Mouse (Mus musculus): ENCODE measurements around the gene Fam221a.
"Not testable (repeated sequence)": the region's sequence is repeated elsewhere in the genome, so short reads cannot be mapped to it uniquely, and the experiment has no call there.

The Fam221a gene

DNA sequence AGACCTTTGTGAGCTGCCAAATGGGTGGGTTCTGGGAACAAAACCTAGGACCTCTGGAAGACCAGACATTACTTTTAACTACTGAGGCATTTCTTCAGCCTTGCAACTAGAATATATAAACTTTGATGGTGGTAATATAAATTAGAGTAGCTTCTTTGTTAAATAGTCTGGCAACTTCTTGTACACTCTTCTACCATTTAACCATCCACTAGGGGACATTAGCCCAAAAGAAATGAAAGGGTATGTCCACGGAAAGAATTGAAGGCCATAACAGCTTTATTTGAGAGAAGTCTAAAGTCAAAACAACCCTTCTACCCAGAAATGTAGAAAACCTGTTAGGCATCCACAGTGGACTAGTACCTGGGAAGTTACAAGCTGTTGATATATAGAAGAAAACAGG is 26.7 kb downstream of the Fam221a start:
- no peak for DNase-seq (ENCODE audit: low spot score)

DNA sequence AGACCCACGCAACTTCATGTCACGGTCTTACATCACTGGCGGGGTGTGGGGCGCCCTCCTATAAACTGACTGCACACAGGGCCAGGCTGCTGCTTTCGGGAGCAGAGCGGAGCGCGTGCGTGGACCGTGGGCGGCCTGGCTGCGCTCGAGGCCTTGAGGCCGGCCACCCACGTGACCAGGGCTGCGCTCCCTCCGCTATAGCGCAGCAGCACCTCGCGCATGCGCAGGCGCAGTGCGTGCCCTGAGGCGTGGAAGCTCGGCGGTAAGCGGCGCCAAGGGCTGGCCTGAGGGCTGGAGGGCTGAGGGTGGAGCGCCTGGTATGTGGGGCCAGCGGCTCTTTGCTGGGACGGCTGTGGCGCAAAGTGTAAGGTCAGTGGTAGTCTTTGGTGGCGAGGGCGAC is 27.8 kb downstream of the Fam221a start, which contains the start of gene Stk31:
Gene Stk31, plus strand, starts transcription at position 289 of the 400 bp plus-strand sequence.
- no peak for DNase-seq (ENCODE audit: low spot score)

DNA sequence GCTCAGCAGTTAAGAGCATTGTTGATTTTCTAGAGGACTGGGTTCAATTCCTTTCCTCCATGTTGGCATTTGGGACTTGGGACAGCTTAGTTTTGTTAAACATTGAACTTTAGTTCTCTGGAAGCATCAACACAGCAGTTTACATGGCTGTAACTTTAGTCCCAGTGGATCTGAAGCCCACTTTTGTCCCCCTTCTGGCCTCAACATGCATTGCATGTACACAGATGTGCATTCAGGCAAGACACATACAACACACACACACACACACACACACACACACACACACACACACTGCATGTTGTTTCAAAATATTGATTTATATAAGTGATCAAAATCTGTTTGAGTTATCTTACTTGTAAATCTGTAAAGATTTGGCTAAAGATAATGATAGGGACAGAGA is 29.9 kb downstream of the Fam221a start:
- DNase-seq (ENCODE audit: low spot score), result no peak

DNA sequence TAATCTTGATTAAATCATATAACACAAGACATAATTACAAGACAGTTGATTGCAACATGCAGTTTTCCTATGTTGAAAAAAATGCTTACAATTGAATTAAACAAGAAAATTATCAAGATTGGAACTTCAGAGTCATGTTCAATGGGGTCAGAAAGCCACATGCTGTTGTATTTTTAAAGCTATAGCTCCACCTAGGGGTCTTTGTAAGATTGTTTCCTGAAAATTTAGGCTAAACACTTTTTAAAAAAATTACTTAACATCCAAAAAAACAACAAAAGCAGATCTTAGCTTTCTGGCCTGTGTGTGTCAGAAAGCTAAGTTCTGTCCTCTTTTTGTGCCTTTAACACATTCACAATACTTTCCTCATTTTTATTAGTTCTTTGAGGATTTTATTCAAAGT is 30.8 kb downstream of the Fam221a start:
- no peak for DNase-seq (ENCODE audit: low spot score)

DNA sequence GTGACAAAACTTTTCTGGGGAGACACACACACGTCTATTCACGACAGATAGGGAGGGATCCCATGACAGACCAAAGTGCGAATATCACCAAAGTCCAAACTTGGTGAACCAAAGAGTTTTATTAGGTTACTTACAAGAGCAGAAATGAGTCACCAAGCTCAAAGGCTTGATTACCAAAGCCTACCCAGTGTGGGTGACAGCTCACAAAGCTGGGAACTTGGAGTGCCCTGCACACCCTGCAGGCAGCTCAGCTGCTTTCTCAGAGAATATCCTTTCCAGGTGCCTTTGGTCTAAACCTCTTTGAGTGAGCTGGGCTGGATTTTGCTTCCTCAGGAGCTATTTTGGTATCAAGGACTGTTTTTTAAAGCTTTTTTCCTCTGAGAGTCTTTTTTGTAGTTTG is 43.3 kb downstream of the Fam221a start:
- DNase-seq (ENCODE audit: low spot score), result no peak

DNA sequence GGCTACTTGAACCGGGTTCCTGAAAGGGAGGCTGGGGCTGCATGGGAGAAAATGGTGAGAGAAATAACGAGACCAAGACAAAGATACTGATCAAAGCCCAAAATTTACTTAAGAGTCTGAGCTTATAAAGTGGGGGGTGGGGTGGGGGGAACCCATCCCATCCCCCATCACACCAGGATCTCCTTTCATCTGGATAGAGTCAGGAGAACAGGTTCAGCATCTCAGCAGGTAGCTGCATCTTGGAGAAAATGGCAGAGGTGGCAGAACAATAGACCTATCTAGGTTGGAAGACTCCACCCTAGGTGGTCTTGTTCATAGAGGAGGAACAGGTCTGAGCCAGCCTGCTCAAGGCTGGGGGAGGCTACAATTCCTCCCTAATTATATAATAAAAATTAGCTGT is 45.4 kb downstream of the Fam221a start:
- not testable (repeated sequence) for DNase-seq (ENCODE audit: low spot score)

DNA sequence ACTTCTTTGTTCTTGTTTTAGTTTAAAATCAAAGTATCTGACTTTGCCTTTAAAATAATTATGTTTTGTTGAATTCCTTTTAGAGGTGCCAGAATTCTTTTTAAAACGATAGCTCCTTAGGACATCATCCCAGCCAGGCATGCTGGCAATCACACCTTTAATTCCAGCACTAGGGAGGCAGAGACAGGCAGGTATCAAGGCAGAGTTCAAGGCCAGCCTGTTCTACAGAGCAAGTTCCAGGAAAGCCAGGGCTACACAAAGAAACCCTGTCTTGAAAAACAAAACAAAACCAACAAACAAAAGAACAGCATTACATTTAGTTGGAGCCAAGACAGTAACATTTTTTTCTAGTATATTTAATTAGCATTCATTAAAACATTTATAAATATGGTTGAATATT is 48.4 kb downstream of the Fam221a start:
- no peak for DNase-seq (ENCODE audit: low spot score)

DNA sequence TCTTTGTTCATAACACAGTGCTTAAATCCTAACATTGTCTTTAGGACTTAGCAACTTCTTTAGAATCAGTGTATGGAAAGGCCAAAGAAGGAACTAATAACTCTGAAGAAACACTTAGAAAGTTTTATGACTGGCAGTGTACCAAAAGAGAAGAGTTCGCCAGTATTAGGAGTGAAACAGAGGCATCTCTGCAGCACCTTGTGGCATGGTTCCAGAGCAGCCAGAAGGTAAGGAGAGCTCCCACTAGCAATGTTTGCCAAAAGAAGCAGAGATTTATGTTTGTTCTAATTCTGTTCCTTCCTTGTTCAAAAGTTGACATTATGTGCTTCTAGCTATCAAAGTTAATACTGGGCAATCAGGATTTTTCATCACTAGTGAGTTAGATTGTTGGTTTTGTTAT is 69.8 kb downstream of the Fam221a start:
- DNase-seq (ENCODE audit: low spot score), result no peak
